ENCODE assay signal across 23 mouse cellular contexts in the genomic region with DNA sequence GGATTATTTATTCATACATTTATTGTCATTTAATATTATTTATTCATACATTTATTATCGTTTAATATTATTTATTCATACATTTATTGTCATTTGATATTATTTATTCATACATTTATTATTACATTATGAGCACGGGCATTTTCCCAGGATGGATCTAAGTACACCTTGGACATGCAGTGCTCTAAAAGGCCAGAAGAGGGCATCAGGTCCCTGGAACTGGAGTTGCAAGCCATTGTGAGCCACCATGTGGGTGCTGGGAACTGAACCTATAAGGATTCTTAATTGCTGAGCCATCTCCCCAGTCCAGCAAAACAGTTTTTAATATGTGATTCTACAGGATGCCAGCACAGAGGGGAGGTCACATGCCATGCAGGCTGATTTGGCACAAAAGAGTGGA. TPM values are rescaled to one million over a fixed set of nuclear protein-coding genes. Genes with fewer than 3 reads are reported as not detected.
DNase-seq lines count a peak whose midpoint lies in the region; ATAC-seq and TF ChIP-seq lines count a peak whose summit lies in the region.
"Had no signal": no experiment of that assay in that cellular context is flagged by ENCODE, and none has a peak within 500 bp of the region (broad histone marks: within the 10 kb centered on the region; RNA-seq: fewer than 3 reads in every experiment).

No protein-coding gene starts in this region.

- no peak for ATAC-seq in lung, embryonic 14.5 days (ENCODE audit: insufficient read depth)
- no peak for ATAC-seq in stomach, postnatal 0 days (ENCODE audit: low FRiP score, low TSS enrichment)
- ATAC-seq: hindbrain, embryonic 16.5 days; liver, embryonic 12.5 days had no signal

- H3K9me3 ChIP-seq in lung, embryonic 14.5 days (ENCODE audit: low read depth, low read length) = no peaks in the 10 kb centered on the region
- H3K9me3 ChIP-seq in stomach, postnatal 0 days (ENCODE audit: control insufficient read depth, low read length) = no peaks in the 10 kb centered on the region
- H3K9me3 ChIP-seq: forebrain, embryonic 10.5 days; limb, embryonic 10.5 days; liver, embryonic 12.5 days had no signal

- DNase-seq in gastrocnemius, adult 2 months = no peak
- no peak for DNase-seq in gastrocnemius, adult 8-10 months (ENCODE audit: low spot score in 2 of 2)
- no peak for DNase-seq in lung, embryonic 14.5 days
- DNase-seq in lung, postnatal 4 days = no peak
- peak; percentile 14 for DNase-seq in NIH3T3 (ENCODE audit: low read depth)
- DNase-seq in stomach, postnatal 0 days (ENCODE audit: low spot score) = no peak
- DNase-seq in adrenal gland, adult 8-10 months = no peak
- DNase-seq: cerebellum, adult 2 months; cerebellum, postnatal 36 days; gastrocnemius, postnatal 14 days; heart, adult 18-20 months; heart, postnatal 4 days; kidney, adult 11 months; kidney, postnatal 14 days; retina, postnatal 1 day; right cerebral cortex, postnatal 4 days; thymus, postnatal 25 days had no signal

- intact Hi-C loops in gastrocnemius, adult 2 months (cut with DNase I) = no loop called here

- H3K27me3 ChIP-seq in lung, embryonic 14.5 days (ENCODE audit: insufficient read depth, low read length) = no peaks in the 10 kb centered on the region
- no peaks in the 10 kb centered on the region for H3K27me3 ChIP-seq in stomach, postnatal 0 days (ENCODE audit: control insufficient read depth, insufficient read depth, low read length)
- H3K27me3 ChIP-seq: liver, embryonic 12.5 days had no signal

- H3K9ac ChIP-seq in lung, embryonic 14.5 days = no peak overlapping the region
- no peak overlapping the region for H3K9ac ChIP-seq in stomach, postnatal 0 days (ENCODE audit: low read length)
- H3K9ac ChIP-seq: liver, embryonic 12.5 days had no signal

- peak; percentile 25; the same call in 1 of the 2 replicates for TF ChIP-seq CTCF in gastrocnemius, adult 2 months (IDR thresholded peaks at IDR 0.05)
- TF ChIP-seq CTCF in lung, embryonic 14.5 days (IDR thresholded peaks at IDR 0.05; ENCODE audit: low read depth) = peak; percentile 15; the same call in 1 of the 2 replicates
- TF ChIP-seq CTCF in stomach, postnatal 0 days (IDR thresholded peaks at IDR 0.05; ENCODE audit: low read depth) = peak; percentile 18; the same call in 1 of the 2 replicates

- TF ChIP-seq EP300 in stomach, postnatal 0 days (optimal IDR thresholded peaks at IDR 0.05) = no peak

- no peaks in the 10 kb centered on the region for H3K4me1 ChIP-seq in lung, embryonic 14.5 days (ENCODE audit: insufficient read depth)
- no peaks in the 10 kb centered on the region for H3K4me1 ChIP-seq in stomach, postnatal 0 days (replicated peaks; ENCODE audit: control insufficient read depth, insufficient read depth)
- H3K4me1 ChIP-seq: forebrain, embryonic 10.5 days; limb, embryonic 10.5 days; liver, embryonic 12.5 days; midbrain, embryonic 10.5 days had no signal

- WGBS in lung, embryonic 14.5 days = 77% methylated on average over 2 of the region's 2 CpGs
- 82% methylated on average over 2 of the region's 2 CpGs for WGBS in stomach, postnatal 0 days

- H3K4me2 ChIP-seq in lung, embryonic 14.5 days = no peak overlapping the region
- no peak overlapping the region for H3K4me2 ChIP-seq in stomach, postnatal 0 days (replicated peaks; ENCODE audit: low read depth)
- H3K4me2 ChIP-seq: liver, embryonic 12.5 days had no signal

- H3K4me3 ChIP-seq in gastrocnemius, adult 2 months = no peak overlapping the region
- H3K4me3 ChIP-seq in lung, embryonic 14.5 days (ENCODE audit: low read depth, low read length) = no peak overlapping the region
- H3K4me3 ChIP-seq in stomach, postnatal 0 days (ENCODE audit: low read depth, low read length) = no peak overlapping the region
- H3K4me3 ChIP-seq: forebrain, embryonic 10.5 days; left cerebral cortex, adult 2 months; limb, embryonic 10.5 days; liver, embryonic 12.5 days; midbrain, embryonic 10.5 days had no signal

- no peak overlapping the region for H3K27ac ChIP-seq in gastrocnemius, adult 2 months
- H3K27ac ChIP-seq in lung, embryonic 14.5 days (ENCODE audit: low read depth) = no peak overlapping the region
- no peak overlapping the region for H3K27ac ChIP-seq in stomach, postnatal 0 days (replicated peaks)
- H3K27ac ChIP-seq: forebrain, embryonic 10.5 days; left cerebral cortex, adult 2 months; limb, embryonic 10.5 days; liver, embryonic 12.5 days; midbrain, embryonic 10.5 days had no signal

- H3K36me3 ChIP-seq in lung, embryonic 14.5 days (ENCODE audit: insufficient read depth) = no peaks in the 10 kb centered on the region
- H3K36me3 ChIP-seq in stomach, postnatal 0 days (ENCODE audit: control insufficient read depth, insufficient read depth, low read length) = no peaks in the 10 kb centered on the region
- H3K36me3 ChIP-seq: forebrain, embryonic 10.5 days; limb, embryonic 10.5 days; liver, embryonic 12.5 days; midbrain, embryonic 10.5 days had no signal

RNA-seq across cellular contexts. Expression of gene Ralgapa1, which starts 4.6 kb away (rescaled TPM):
- 10 to 100 TPM; 37.7 to 44.1 TPM for total RNA-seq in gastrocnemius, adult 2 months (2021)
- 10 to 100 TPM; 33.3 to 45.8 (median 39.3) TPM for total RNA-seq in gastrocnemius, adult 8-10 months (2022)
- 20.4 and 20.5 TPM in 2 replicates for polyA plus RNA-seq in lung, embryonic 14.5 days (2014; fragmentation: Nextera tagmentation; extraction: Ambion mirVana)
- 7.9 and 8.8 TPM in 2 replicates for polyA plus RNA-seq in stomach, postnatal 0 days (2015; fragmentation: Nextera tagmentation; extraction: Ambion mirVana)
- total RNA-seq in adrenal gland, adult 8-10 months (2022) = 10 to 100 TPM; 74.0 to 86.7 (median 80.2) TPM

RNA-seq across cellular contexts. Expression of gene Brms1l, which starts 10.6 kb away (rescaled TPM):
- 10 to 100 TPM; 17.9 to 22.7 TPM for total RNA-seq in gastrocnemius, adult 2 months (2021)
- 10 to 100 TPM; 13.7 to 23.0 (median 14.9) TPM for total RNA-seq in gastrocnemius, adult 8-10 months (2022)
- 42.3 and 49.2 TPM in 2 replicates for polyA plus RNA-seq in lung, embryonic 14.5 days (2014; fragmentation: Nextera tagmentation; extraction: Ambion mirVana)
- 15.5 TPM in 2 replicates for polyA plus RNA-seq in stomach, postnatal 0 days (2015; fragmentation: Nextera tagmentation; extraction: Ambion mirVana)
- 10 to 100 TPM; 46.7 to 68.7 (median 56.0) TPM for total RNA-seq in adrenal gland, adult 8-10 months (2022)
